Mouse (Mus musculus): ENCODE results near the gene Olfr1465.

Gene Olfr1465

DNA sequence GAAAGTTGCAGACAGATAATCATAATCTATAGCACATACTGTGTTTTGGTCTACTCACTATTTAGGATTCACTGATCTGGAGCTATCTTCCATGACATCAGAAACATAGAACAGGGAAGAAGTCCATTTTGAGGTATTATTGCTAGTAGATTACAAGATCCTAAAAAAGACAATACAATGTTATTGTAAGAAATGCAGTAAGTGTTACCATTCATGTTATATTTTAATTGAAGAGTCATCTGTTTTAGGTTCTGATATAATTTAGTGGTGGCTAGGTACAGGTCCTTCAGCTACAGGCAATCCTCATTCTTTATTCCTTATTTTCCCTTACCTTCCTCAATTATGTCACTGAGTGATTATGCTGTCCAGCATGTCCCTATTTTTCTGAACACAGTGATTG, at the start of gene Olfr1465:
Gene Olfr1465 (minus strand): TSS at position 101 of the 400 bp plus-strand sequence.
- DNase-seq (ENCODE audit: low spot score in 2 of 2): no peak

- no peak for DNase-seq (ENCODE audit: low spot score in 2 of 2)
These were observed 46.6 kb upstream of the Olfr1465 start, which contains the start of gene Olfr1467 for GRCm38 (mm10) chr19:13361936-13362335. TSS of gene Olfr1467 (plus strand) at chr19:13362236.

GRCm38 (mm10) chr19:13338562-13338961, 23.2 kb upstream of the Olfr1465 start, which contains the start of gene Olfr1466:
TSS of gene Olfr1466 (plus strand) at chr19:13338862.
- no peak for DNase-seq (ENCODE audit: low spot score in 2 of 2)
